In genomic region chr5:130007344-130007743, GRCm38 (mm10) we compare ENCODE assay signal across 1 mouse cellular context.
TF ChIP-seq lines count a peak whose summit lies in the region.

No protein-coding gene starts in this region.

TF ChIP-seq in MEL, 35 proteins besides CTCF, POLR2A, EP300 and RAD21 (continued from another document):
- TF ChIP-seq USF2 (IDR thresholded peaks at IDR 0.05; ENCODE audit: borderline replicate concordance in 1 of 2, insufficient read depth in 1 of 2, low read depth in 1 of 2, low read length in 2 of 2) (no peak), POLR2AphosphoS5 (IDR thresholded peaks at IDR 0.05; ENCODE audit: borderline replicate concordance, low read depth, low read length) (no peak), NELFE (IDR thresholded peaks at IDR 0.05; ENCODE audit: low read depth, low read length) (no peak), TCF12 (IDR thresholded peaks at IDR 0.05; ENCODE audit: low read depth, low read length) (no peak), MAX (IDR thresholded peaks at IDR 0.05; ENCODE audit: low read length) (no peak), MAFK (IDR thresholded peaks at IDR 0.05; ENCODE audit: borderline replicate concordance, low read depth, low read length) (no peak), E2F4 (IDR thresholded peaks at IDR 0.05; ENCODE audit: borderline replicate concordance, low read depth, low read length) (no peak), ZKSCAN1 (IDR thresholded peaks at IDR 0.05; ENCODE audit: low read depth, low read length) (no peak)
